Mouse (Mus musculus) E14TG2a.4 (cell line): Measurements from ENCODE around the gene Edar.

Experiments
- H3K27me3 ChIP-seq: 2 replicates; pipeline ENCODE4 v1.6.1; 2014; ENCODE audit warnings: low read length, control low read depth; ENCODE audit not compliant: insufficient read depth
- H3K36me3 ChIP-seq: 2 replicates; pipeline ENCODE4 v1.6.1; 2014; ENCODE audit warnings: low read length, control low read depth; ENCODE audit not compliant: insufficient read depth
- H3K4me1 ChIP-seq: replicated peaks from 2 replicates; pipeline ENCODE4 v1.6.1; 2014; ENCODE audit warnings: low read depth, low read length, control low read depth
- H3K4me3 ChIP-seq: replicated peaks from 2 replicates; pipeline ENCODE4 v1.5.1; 2014; ENCODE audit warnings: mild to moderate bottlenecking, low read length
- H3K9me3 ChIP-seq: 2 replicates; pipeline ENCODE4 v1.6.1; 2014; ENCODE audit warnings: low read length, control low read depth
- CTCF ChIP-seq: conservative IDR thresholded peaks from 2 replicates; pipeline ENCODE4 v1.5.1; 2014; ENCODE audit warnings: low read length
- NANOG ChIP-seq: IDR thresholded peaks from 2 replicates; pipeline ENCODE4 v1.6.1; 2014; ENCODE audit warnings: borderline replicate concordance, low read length, mixed read lengths
- POU5F1 ChIP-seq: IDR thresholded peaks from 2 replicates; pipeline ENCODE4 v1.6.1; 2014; ENCODE audit warnings: low read length, borderline replicate concordance

The Edar gene

GRCm38 (mm10) chr10:58559901-58560300 lies 115.6 kb downstream of the Edar start:
- Histone ChIP-seq H3K36me3 (peaks cover 6% of the 10 kb centered on the region; the same call in 1 of the 2 replicates), H3K9me3 (no peaks in the 10 kb centered on the region), H3K4me1 (peaks cover 3% of the 10 kb centered on the region; the same call in 1 of the 2 replicates), H3K4me3 (no peak overlapping the region), H3K27me3 (no peaks in the 10 kb centered on the region)
- TF ChIP-seq CTCF (peak; percentile 83), NANOG (no peak)

DNA sequence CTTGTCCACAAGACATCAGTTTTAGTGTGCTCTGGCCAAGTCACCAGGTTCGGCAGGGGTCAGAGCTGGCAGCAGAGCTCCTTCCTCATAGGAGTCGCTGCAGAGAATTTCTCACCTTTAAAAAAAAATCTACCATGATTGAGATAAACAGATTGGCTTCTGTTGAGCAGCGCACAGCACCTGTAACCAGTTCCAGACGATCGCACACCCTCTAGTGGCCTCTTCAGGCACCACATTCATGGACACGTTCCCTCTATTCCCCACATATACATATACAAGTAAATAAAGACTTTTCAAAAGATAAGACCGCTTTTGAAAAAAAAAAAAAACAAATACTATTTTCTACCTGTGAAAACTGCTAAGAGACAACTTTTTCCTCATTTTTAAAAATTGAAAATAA lies 116.4 kb downstream of the Edar start:
- H3K36me3 ChIP-seq, result peaks cover 6% of the 10 kb centered on the region; the same call in 1 of the 2 replicates
- H3K4me3 ChIP-seq, result no peak overlapping the region
- H3K4me1 ChIP-seq, result peaks cover 3% of the 10 kb centered on the region; the same call in 1 of the 2 replicates
- H3K27me3 ChIP-seq, result no peaks in the 10 kb centered on the region
- TF ChIP-seq POU5F1 (no peak), CTCF (peak; percentile 77)
- no peaks in the 10 kb centered on the region for H3K9me3 ChIP-seq

DNA sequence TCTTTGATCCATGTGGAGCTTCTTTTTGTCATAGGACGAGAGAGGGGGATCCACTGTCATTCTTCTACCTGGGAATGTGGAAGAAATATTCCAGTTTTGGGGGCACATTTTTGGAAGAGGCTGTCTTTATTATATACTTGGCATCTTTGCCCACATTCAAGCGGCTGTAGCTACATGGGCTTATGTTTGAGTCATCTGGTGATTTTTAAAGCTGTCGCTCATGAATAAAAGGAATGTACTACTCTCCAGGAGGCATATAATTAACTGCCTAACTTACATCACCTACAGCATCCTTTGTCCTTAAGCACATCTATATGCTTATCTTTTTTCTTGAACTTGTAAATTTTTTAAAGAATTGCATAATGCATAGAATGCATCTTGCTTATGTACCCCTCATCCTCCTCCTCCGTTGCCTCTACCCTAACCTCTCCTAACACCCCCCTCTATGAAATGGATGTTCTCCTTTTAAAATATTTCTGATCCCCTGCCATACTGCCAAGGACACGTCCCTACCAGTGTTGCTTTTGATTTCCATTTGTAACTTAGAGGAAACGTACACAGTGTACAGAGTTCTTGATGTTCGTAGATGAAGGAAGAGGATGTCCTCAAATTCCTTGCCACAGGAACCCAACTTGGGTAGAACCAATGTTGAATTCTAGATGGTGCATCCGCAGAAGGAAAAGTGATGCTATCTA lies 120.6 kb downstream of the Edar start:
- no peaks in the 10 kb centered on the region for H3K27me3 ChIP-seq
- H3K36me3 ChIP-seq, result peaks cover 13% of the 10 kb centered on the region
- H3K4me3 ChIP-seq, result no peak overlapping the region
- no peaks in the 10 kb centered on the region for H3K9me3 ChIP-seq
- no peak for TF ChIP-seq CTCF
- TF ChIP-seq POU5F1, result no peak
- peaks cover 3% of the 10 kb centered on the region; the same call in 1 of the 2 replicates for H3K4me1 ChIP-seq
